Mouse (Mus musculus) kidney, embryonic 14.5 days (tissue): Measurements from ENCODE around the gene Creb3l2. TPM values are rescaled to one million over a fixed set of nuclear protein-coding genes. Genes with fewer than 3 reads are reported as not detected.

Experiments
- ATAC-seq: fragments of 200-750 bp; cut with Nextera tagmentation; 2 replicates; pipeline ENCODE4 v1.8.0; 2017; ENCODE audit warnings: moderate number of reproducible peaks, mild to moderate bottlenecking, moderate TSS enrichment, moderate library complexity; ENCODE audit not compliant: low FRiP score, low TSS enrichment
- H3K27ac ChIP-seq: fragments of 300-500 bp; sonication (generic); 2 replicates; pipeline ENCODE4 v1.5.1; 2014; ENCODE audit warnings: low read depth, mild to moderate bottlenecking, low read length, moderate library complexity, mixed read lengths
- H3K27me3 ChIP-seq: fragments of 300-500 bp; sonication (generic); 2 replicates; pipeline ENCODE4 v1.6.1; 2014; ENCODE audit warnings: mild to moderate bottlenecking, low read length; ENCODE audit not compliant: control insufficient read depth, insufficient read depth
- H3K36me3 ChIP-seq: fragments of 300-500 bp; sonication (generic); 2 replicates; pipeline ENCODE4 v1.6.1; 2014; ENCODE audit warnings: low read length, mixed read lengths; ENCODE audit not compliant: control insufficient read depth, insufficient read depth
- H3K4me1 ChIP-seq: fragments of 300-500 bp; sonication (generic); 2 replicates; pipeline ENCODE4 v1.6.1; 2014; ENCODE audit warnings: low read length, mixed read lengths; ENCODE audit not compliant: control insufficient read depth, insufficient read depth
- H3K4me2 ChIP-seq: fragments of 300-500 bp; sonication (generic); replicated peaks from 2 replicates; pipeline ENCODE4 v1.6.1; 2014; ENCODE audit warnings: low read depth, mild to moderate bottlenecking, low read length
- H3K4me3 ChIP-seq: fragments of 300-500 bp; sonication (generic); 2 replicates; pipeline ENCODE4 v1.5.1; 2014; ENCODE audit warnings: mild to moderate bottlenecking, low read length
- H3K9ac ChIP-seq: fragments of 300-500 bp; sonication (generic); 2 replicates; pipeline ENCODE4 v1.6.1; 2014; ENCODE audit warnings: low read depth, mild to moderate bottlenecking, low read length, moderate library complexity
- H3K9me3 ChIP-seq: fragments of 300-500 bp; sonication (generic); 2 replicates; pipeline ENCODE4 v1.6.1; 2016; ENCODE audit warnings: low read length; ENCODE audit not compliant: control insufficient read depth
- WGBS: fragments of 180-500 bp; shearing (Covaris S2); extraction: QIAGEN DNeasy Blood & Tissue Kit; methylation state at CpG from one replicate; pipeline ENCODE4 v1.1.7; 2014; 5-methylcytosine and 5-hydroxymethylcytosine counted together
- polyA plus RNA-seq: library from polyadenylated mRNA; unstranded; fragments of >200 nt; fragmentation: Nextera tagmentation; extraction: Ambion mirVana; gene quantifications from 2 replicates; pipeline ENCODE4 v1.2.1, GENCODE M21; 2014

The Creb3l2 gene
- polyA plus RNA-seq, 1 experiment from 2014 or later, result 34.2 TPM

DNA sequence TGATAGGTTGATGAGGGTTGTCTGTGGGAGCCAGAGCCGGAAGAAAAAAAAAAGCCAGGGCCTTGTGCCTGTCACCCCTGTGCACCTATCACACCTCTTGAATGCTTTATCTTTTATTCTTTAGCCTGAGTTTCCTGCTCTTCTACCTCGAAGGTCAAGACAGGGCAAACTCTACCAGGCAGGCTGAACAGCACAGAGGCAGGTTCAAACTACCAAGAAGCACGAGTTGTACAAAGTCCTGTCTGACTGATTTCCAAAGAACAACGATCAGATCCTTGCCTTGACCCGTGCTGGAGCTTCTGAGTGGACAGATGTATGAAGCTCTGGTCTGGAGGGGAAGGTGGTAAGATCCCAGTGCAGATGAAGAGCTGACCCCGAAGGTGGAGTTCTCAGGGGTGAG lies 20.8 kb downstream of the Creb3l2 start:
- H3K4me1 ChIP-seq, result peaks cover 32% of the 10 kb centered on the region

DNA sequence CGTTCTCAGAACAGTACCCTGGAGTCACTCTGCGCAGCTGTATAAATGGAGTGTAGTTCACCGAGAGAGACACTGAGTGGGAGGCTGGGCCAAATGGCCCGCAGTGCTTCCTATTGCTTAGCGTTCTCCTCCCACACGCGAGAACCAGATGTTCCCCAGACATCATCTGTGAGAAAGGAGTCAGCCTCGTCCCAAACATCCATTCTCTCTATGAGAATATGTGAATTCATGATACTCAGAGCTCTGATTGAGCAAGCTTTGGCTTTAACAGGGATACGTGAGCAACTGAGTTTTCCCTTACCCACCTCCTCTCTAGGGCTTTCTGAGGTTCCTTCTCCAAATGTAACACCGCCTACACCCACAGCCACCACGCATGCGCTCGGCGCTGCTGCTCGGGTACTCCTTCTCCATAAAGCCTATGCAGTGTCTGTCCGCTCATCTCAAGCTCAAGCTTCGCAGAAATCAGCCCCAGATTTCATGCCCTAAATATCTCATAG lies 22.5 kb downstream of the Creb3l2 start:
- peaks cover 42% of the 10 kb centered on the region for H3K4me1 ChIP-seq
- no peaks in the 10 kb centered on the region for H3K9me3 ChIP-seq
- H3K9ac ChIP-seq, result no peak overlapping the region
- ATAC-seq, result peak; percentile 38
- no peaks in the 10 kb centered on the region for H3K27me3 ChIP-seq
- H3K36me3 ChIP-seq, result peaks cover under 1% of the 10 kb centered on the region; the same call in 1 of the 2 replicates
- H3K4me3 ChIP-seq, result no peak overlapping the region
- peak overlapping the region; percentile 4; the same call in 1 of the 2 replicates for H3K4me2 ChIP-seq
- 41% methylated on average over 17 of the region's 17 CpGs for WGBS
- peak overlapping the region; percentile 63; the same call in 1 of the 2 replicates for H3K27ac ChIP-seq

More for the DNA sequence above, 20.8 kb downstream of the Creb3l2 start:
- Histone ChIP-seq H3K36me3 (peaks cover 7% of the 10 kb centered on the region; the same call in 1 of the 2 replicates), H3K4me2 (no peak overlapping the region), H3K4me3 (no peak overlapping the region), H3K27me3 (no peaks in the 10 kb centered on the region), H3K9ac (no peak overlapping the region), H3K27ac (no peak overlapping the region), H3K9me3 (no peaks in the 10 kb centered on the region)
- ATAC-seq, result no peak
- 83% methylated on average over 6 of the region's 6 CpGs for WGBS

DNA sequence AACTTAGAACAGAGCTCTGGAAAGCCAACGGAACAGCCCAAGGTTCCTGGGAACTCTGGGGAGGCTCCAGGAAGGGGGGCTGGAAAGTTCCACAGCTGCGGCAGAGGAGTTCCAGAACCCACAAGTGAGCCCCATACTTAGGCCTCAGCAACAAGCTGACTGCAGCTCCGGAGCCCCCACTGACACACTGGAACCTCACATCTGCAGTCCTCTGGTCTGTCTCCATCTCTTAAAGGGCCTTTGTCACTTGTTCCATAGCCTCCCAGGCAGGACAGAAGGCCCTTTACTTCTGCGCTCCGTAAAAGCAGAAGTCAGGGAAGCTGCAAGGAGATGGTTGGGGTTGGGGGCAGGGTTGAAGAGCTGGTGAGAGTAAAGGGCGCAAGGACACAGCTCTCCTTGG lies 23.0 kb downstream of the Creb3l2 start:
- Histone ChIP-seq H3K36me3 (peaks cover 3% of the 10 kb centered on the region; the same call in 1 of the 2 replicates), H3K4me3 (no peak overlapping the region)
- WGBS, result 35% methylated on average over 6 of the region's 6 CpGs

DNA sequence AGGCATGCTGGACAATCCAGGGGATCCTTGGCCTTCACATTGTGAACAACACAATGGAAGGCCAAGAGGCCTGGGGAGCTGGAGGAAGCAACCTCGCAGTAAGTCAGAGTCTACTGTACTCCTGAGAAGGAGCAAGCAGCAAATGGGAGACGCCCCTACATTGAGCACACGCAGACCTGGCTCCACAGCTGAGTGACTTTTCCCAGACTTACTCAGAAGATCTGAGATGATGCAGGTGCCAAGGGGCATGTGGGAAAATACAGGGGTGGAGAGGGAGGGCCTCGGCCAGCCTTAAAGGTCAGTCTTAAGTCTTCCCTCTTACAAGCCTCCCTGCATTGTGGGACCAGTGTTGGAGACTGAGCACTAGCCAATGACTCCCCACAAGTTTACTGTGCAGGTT lies 25.2 kb downstream of the Creb3l2 start:
- no peak overlapping the region for H3K4me2 ChIP-seq
- no peak overlapping the region for H3K27ac ChIP-seq
- peak; percentile 41; the same call in 1 of the 2 replicates for ATAC-seq
- 52% methylated on average over 4 of the region's 4 CpGs for WGBS
- peaks cover 6% of the 10 kb centered on the region; the same call in 1 of the 2 replicates for H3K36me3 ChIP-seq
- H3K9me3 ChIP-seq, result no peaks in the 10 kb centered on the region
- no peak overlapping the region for H3K4me3 ChIP-seq
- H3K27me3 ChIP-seq, result no peaks in the 10 kb centered on the region
- peaks cover 52% of the 10 kb centered on the region for H3K4me1 ChIP-seq
- no peak overlapping the region for H3K9ac ChIP-seq

More for the DNA sequence above, 23.0 kb downstream of the Creb3l2 start:
- no peak; the same call in 1 of the 2 replicates for ATAC-seq
- Histone ChIP-seq H3K4me1 (peaks cover 45% of the 10 kb centered on the region), H3K9ac (no peak overlapping the region), H3K9me3 (no peaks in the 10 kb centered on the region), H3K27ac (peak overlapping the region; percentile 63; the same call in 1 of the 2 replicates), H3K4me2 (peak overlapping the region; percentile 4; the same call in 1 of the 2 replicates), H3K27me3 (no peaks in the 10 kb centered on the region)

DNA sequence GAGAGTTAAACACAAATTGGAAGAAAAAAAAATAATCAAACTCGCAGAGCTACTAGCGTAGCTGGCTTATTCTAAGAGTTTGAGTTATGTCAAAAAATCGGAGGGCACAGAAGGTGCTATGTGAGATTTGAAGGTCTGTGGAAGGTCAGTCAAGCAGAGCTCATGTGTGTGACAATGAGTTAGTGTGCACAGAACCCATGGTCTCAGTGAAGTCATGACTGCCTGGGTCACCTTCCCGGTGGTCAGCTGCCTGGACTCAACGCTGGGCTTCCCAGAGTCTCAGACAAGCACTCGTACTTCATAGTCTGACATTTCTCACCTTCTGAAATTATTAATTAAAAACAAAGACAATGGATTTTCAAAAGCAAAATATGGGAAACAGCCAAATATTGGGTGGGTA lies 26.4 kb downstream of the Creb3l2 start:
- Histone ChIP-seq H3K4me3 (no peak overlapping the region), H3K9ac (no peak overlapping the region), H3K27ac (peak overlapping the region; percentile 19; the same call in 1 of the 2 replicates), H3K4me1 (peaks cover 52% of the 10 kb centered on the region), H3K4me2 (no peak overlapping the region), H3K9me3 (no peaks in the 10 kb centered on the region), H3K27me3 (no peaks in the 10 kb centered on the region), H3K36me3 (peaks cover 6% of the 10 kb centered on the region; the same call in 1 of the 2 replicates)
- WGBS, result 62% methylated on average over 6 of the region's 6 CpGs
- ATAC-seq, result no peak

DNA sequence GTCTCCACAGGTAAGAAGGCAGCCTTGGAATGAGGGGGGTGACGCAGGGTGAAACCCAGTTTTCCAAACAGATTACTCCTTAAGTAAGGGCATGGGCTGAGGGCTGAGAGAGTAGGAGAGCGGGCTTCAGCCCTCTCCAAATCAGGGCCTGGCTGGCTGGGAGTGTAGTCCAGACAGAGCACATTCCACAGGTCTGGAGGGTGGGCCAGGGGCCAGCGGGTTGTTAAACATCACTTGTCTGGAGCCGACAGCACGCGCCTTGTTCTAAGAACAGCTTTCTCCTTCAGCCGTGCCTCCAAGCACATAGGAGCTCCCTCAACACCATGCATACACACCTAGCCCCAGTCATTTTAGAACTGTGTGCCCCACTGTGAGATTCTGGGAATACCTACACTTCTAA lies 26.9 kb downstream of the Creb3l2 start:
- H3K9me3 ChIP-seq, result no peaks in the 10 kb centered on the region
- ATAC-seq, result peak; percentile 76
- H3K36me3 ChIP-seq, result peaks cover 6% of the 10 kb centered on the region; the same call in 1 of the 2 replicates
- WGBS, result 24% methylated on average over 7 of the region's 7 CpGs
- no peaks in the 10 kb centered on the region for H3K27me3 ChIP-seq
- peak overlapping the region; percentile 19; the same call in 1 of the 2 replicates for H3K27ac ChIP-seq
- no peak overlapping the region for H3K9ac ChIP-seq
- H3K4me3 ChIP-seq, result no peak overlapping the region
- H3K4me1 ChIP-seq, result peaks cover 48% of the 10 kb centered on the region
- no peak overlapping the region for H3K4me2 ChIP-seq

DNA sequence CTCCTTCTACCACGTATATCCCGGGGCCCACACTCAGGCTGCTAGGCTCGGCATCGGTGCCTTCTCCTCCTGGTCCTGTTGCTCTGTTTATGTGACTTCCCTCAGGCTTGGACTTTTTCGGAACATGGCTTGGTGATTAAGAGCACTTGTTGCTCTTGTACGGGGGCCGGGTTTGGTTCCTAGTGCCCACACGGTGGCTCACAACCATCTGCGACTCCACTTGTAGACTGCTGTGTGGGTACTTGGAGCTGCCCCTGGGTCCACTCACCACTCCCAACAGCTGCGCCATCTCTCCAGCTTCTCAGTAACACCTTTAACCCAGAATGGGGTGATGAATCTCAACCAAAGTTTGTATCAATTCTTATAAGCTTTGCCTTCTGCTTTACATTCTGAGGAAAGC lies 27.4 kb downstream of the Creb3l2 start:
- Histone ChIP-seq H3K27me3 (no peaks in the 10 kb centered on the region), H3K4me2 (no peak overlapping the region), H3K4me1 (peaks cover 44% of the 10 kb centered on the region), H3K9ac (no peak overlapping the region), H3K9me3 (no peaks in the 10 kb centered on the region), H3K27ac (0 out of 2 replicates have a peak overlapping the region, but pooled peaks have one; percentile 19), H3K36me3 (peaks cover 6% of the 10 kb centered on the region; the same call in 1 of the 2 replicates), H3K4me3 (no peak overlapping the region)
- 90% methylated on average over 10 of the region's 10 CpGs for WGBS
- ATAC-seq, result no peak

DNA sequence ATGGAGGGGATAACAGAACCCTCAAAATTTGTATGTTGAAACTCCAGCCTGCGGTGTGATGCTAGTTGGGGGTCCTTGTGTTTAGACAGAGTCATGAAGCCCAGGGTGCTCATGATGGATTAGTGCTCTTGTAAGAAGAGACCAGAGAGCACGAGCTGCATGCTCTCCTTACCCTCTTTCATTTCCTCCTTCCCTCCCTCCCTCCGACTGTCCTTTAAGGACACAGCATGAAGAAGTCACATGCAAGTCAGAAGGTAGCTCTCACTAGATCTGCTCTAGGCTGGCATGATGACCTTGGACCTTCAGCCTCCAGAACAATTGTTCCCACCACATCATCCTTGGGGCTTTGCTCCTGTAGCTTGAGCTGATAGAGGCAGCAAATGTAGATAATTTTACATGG lies 30.2 kb downstream of the Creb3l2 start:
- WGBS, result 37% methylated on average over 3 of the region's 3 CpGs
- no peaks in the 10 kb centered on the region for H3K9me3 ChIP-seq
- H3K9ac ChIP-seq, result no peak overlapping the region
- H3K27me3 ChIP-seq, result no peaks in the 10 kb centered on the region
- no peak overlapping the region for H3K27ac ChIP-seq
- no peak overlapping the region for H3K4me2 ChIP-seq
- H3K4me1 ChIP-seq, result peaks cover 44% of the 10 kb centered on the region
- ATAC-seq, result no peak
- no peak overlapping the region for H3K4me3 ChIP-seq
- H3K36me3 ChIP-seq, result peaks cover 6% of the 10 kb centered on the region; the same call in 1 of the 2 replicates

DNA sequence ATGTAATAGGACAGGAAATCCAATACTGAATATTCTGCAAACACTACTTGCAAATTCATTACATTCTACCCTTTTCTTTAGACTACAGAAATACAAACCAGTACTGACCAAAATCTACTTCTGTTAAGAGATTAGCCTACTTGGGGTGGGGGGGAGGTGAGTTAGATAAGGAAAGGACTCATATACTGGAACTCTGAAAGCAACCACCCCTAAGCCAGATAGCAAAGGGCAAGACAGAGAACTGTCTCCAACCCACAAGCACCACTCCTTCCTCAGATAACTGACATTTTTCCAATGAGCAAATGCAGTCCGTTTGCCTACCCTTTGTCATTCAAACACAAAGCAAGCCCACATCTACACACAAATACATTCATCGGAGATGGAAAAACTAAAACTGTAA lies 32.1 kb downstream of the Creb3l2 start:
- Histone ChIP-seq H3K4me1 (peaks cover 43% of the 10 kb centered on the region), H3K27ac (no peak overlapping the region), H3K36me3 (peaks cover 6% of the 10 kb centered on the region; the same call in 1 of the 2 replicates), H3K27me3 (no peaks in the 10 kb centered on the region), H3K4me2 (no peak overlapping the region), H3K4me3 (no peak overlapping the region), H3K9ac (no peak overlapping the region), H3K9me3 (no peaks in the 10 kb centered on the region)
- ATAC-seq, result no peak
- 89% methylated on average over 2 of the region's 2 CpGs for WGBS
